Mouse (Mus musculus) heart, embryonic 11.5 days (tissue): ENCODE measurements at regions not wholly inside any gene's neighbourhood (a gene's known extent, or its start where the extent isn't known, plus 50 kb on each side); places are given as distances from the start of the nearest gene placed in this dataset.

Source experiments
- ATAC-seq: fragments of 200-750 bp; cut with Nextera tagmentation; replicated peaks from 2 replicates; pipeline ENCODE4 v1.8.0; 2017; ENCODE audit warnings: moderate library complexity; ENCODE audit not compliant: insufficient number of reproducible peaks, low FRiP score, low TSS enrichment
- H3K27ac ChIP-seq: fragments of 300-500 bp; sonication (generic); 2 replicates; pipeline ENCODE4 v1.5.1; 2014; ENCODE audit warnings: mild to moderate bottlenecking, low read depth, low read length
- H3K27me3 ChIP-seq: fragments of 300-500 bp; sonication (generic); 2 replicates; pipeline ENCODE4 v1.6.1; 2014; ENCODE audit warnings: mild to moderate bottlenecking, low read length, mixed read lengths; ENCODE audit not compliant: control insufficient read depth, insufficient read depth
- H3K36me3 ChIP-seq: fragments of 300-500 bp; sonication (generic); 2 replicates; pipeline ENCODE4 v1.6.1; 2014; ENCODE audit warnings: mild to moderate bottlenecking, low read length, moderate library complexity, mixed read lengths; ENCODE audit not compliant: control insufficient read depth, insufficient read depth
- H3K4me1 ChIP-seq: fragments of 300-500 bp; sonication (generic); 2 replicates; pipeline ENCODE4 v1.6.1; 2014; ENCODE audit warnings: low read length; ENCODE audit not compliant: control insufficient read depth, insufficient read depth
- H3K4me2 ChIP-seq: fragments of 300-500 bp; sonication (generic); 2 replicates; pipeline ENCODE4 v1.6.1; 2014; ENCODE audit warnings: mild to moderate bottlenecking, moderate library complexity
- H3K4me3 ChIP-seq: fragments of 300-500 bp; sonication (generic); 2 replicates; pipeline ENCODE4 v1.5.1; 2014; ENCODE audit warnings: low read depth, low read length
- H3K9ac ChIP-seq: fragments of 300-500 bp; sonication (generic); 2 replicates; pipeline ENCODE4 v1.6.1; 2014; ENCODE audit warnings: mild to moderate bottlenecking, low read depth, low read length, moderate library complexity
- H3K9me3 ChIP-seq: fragments of 300-500 bp; sonication (generic); replicated peaks from 2 replicates; pipeline ENCODE4 v1.6.1; 2016; ENCODE audit warnings: low read length; ENCODE audit not compliant: control insufficient read depth
- WGBS: fragments of 180-500 bp; shearing (Covaris S2); extraction: QIAGEN DNeasy Blood & Tissue Kit; methylation state at CpG from one replicate; pipeline ENCODE4 v1.1.7; 2014; ENCODE audit not compliant: insufficient replicate concordance; 5-methylcytosine and 5-hydroxymethylcytosine counted together

DNA sequence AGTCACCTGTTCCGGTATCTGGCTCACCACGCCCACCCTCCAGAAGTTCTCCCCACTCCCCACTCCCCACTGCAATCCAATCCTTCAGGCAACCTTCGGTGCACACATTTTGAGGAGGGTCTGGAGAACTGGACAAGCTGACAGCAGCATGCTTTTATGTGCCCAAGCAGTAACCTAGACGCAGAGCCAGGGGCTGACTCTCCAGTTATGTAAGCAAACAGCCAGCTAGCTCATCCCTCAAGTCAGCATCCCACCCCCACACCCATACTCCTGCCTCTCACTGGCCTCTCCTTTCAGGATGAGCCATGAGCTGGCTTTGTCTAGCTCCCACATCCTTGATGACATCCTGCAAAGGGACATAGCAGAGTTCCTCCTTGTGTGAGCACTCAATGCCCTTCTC lies 142.8 kb upstream of the Cadm1 start:
- H3K27ac ChIP-seq = no peak overlapping the region
- H3K36me3 ChIP-seq = no peaks in the 10 kb centered on the region
- 58% methylated on average over 4 of the region's 4 CpGs for whole genome bisulfite sequencing
- no peaks in the 10 kb centered on the region for H3K9me3 ChIP-seq
- ATAC-seq = no peak
- H3K4me3 ChIP-seq = no peak overlapping the region
- peaks cover 58% of the 10 kb centered on the region for H3K27me3 ChIP-seq
- no peak overlapping the region for H3K4me2 ChIP-seq
- H3K4me1 ChIP-seq = 0 out of 2 replicates have a peak, but pooled peaks cover 5% of the 10 kb centered on the region
- no peak overlapping the region for H3K9ac ChIP-seq

- no peaks in the 10 kb centered on the region for H3K9me3 ChIP-seq
- ATAC-seq = no peak
- H3K27me3 ChIP-seq = peaks cover 62% of the 10 kb centered on the region
- H3K27ac ChIP-seq = no peak overlapping the region
- 48% methylated on average over 8 of the region's 8 CpGs for WGBS
- no peak overlapping the region for H3K4me2 ChIP-seq
- H3K9ac ChIP-seq = no peak overlapping the region
- H3K4me3 ChIP-seq = no peak overlapping the region
- no peaks in the 10 kb centered on the region for H3K36me3 ChIP-seq
- 0 out of 2 replicates have a peak, but pooled peaks cover 5% of the 10 kb centered on the region for H3K4me1 ChIP-seq
Observed at GRCm38 (mm10) chr9:47387716-47388300, 142.2 kb upstream of the Cadm1 start.

DNA sequence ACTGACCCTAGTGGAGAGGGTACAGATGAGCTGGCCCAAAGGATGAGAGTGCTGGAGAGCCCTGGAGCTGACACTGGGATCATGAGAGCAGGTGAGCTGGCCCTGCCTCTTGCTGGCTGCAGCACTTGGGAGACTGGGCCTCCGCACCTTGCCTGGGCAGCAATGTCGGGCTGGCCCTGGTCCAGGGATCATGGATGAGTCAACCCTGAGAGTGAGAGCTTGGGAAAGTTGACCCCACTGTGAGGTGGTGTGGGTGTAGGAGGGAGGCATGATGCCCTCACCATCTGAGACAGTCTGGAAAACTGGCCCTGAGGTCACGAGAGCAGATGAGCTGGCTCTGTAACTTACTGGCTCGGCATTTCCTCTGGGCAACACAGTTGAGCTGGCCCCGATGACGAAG lies 140.1 kb upstream of the Cadm1 start:
- Histone ChIP-seq H3K27me3 (peaks cover 76% of the 10 kb centered on the region), H3K4me2 (no peak overlapping the region), H3K4me3 (no peak overlapping the region), H3K4me1 (no peaks in the 10 kb centered on the region), H3K27ac (no peak overlapping the region), H3K9ac (no peak overlapping the region), H3K9me3 (no peaks in the 10 kb centered on the region), H3K36me3 (no peaks in the 10 kb centered on the region)
- no peak for ATAC-seq
- WGBS = 87% methylated on average over 6 of the region's 6 CpGs

- H3K4me1 ChIP-seq = no peaks in the 10 kb centered on the region
- H3K36me3 ChIP-seq = no peaks in the 10 kb centered on the region
- no peak overlapping the region for H3K4me2 ChIP-seq
- peaks cover 73% of the 10 kb centered on the region for H3K27me3 ChIP-seq
- H3K9me3 ChIP-seq = no peaks in the 10 kb centered on the region
- 73% methylated on average over 5 of the region's 5 CpGs for WGBS
- no peak for ATAC-seq
- no peak overlapping the region for H3K9ac ChIP-seq
- no peak overlapping the region for H3K4me3 ChIP-seq
- H3K27ac ChIP-seq = no peak overlapping the region
Observed at GRCm38 (mm10) chr9:47391669-47392068, 138.3 kb upstream of the Cadm1 start.

- Histone ChIP-seq H3K27ac (no peak overlapping the region), H3K27me3 (peaks cover 78% of the 10 kb centered on the region), H3K36me3 (no peaks in the 10 kb centered on the region), H3K9me3 (no peaks in the 10 kb centered on the region), H3K9ac (no peak overlapping the region), H3K4me1 (peaks cover 7% of the 10 kb centered on the region; the same call in 1 of the 2 replicates), H3K4me3 (no peak overlapping the region), H3K4me2 (no peak overlapping the region)
- WGBS = 6% methylated on average over 2 of the region's 2 CpGs
- ATAC-seq = no peak
Observed at GRCm38 (mm10) chr9:47399598-47399997, 130.4 kb upstream of the Cadm1 start.

GRCm38 (mm10) chr9:47400117-47400823 lies 129.7 kb upstream of the Cadm1 start:
- Histone ChIP-seq H3K4me2 (no peak overlapping the region), H3K36me3 (no peaks in the 10 kb centered on the region), H3K9me3 (no peaks in the 10 kb centered on the region), H3K27me3 (peaks cover 78% of the 10 kb centered on the region), H3K4me1 (peaks cover 7% of the 10 kb centered on the region; the same call in 1 of the 2 replicates), H3K4me3 (no peak overlapping the region), H3K9ac (no peak overlapping the region), H3K27ac (no peak overlapping the region)
- ATAC-seq = no peak
- WGBS = 22% methylated on average over 7 of the region's 7 CpGs

GRCm38 (mm10) chr9:47401511-47401910 lies 128.5 kb upstream of the Cadm1 start:
- peaks cover 15% of the 10 kb centered on the region for H3K4me1 ChIP-seq
- no peak for ATAC-seq
- no peaks in the 10 kb centered on the region for H3K9me3 ChIP-seq
- H3K9ac ChIP-seq = no peak overlapping the region
- no peak overlapping the region for H3K4me2 ChIP-seq
- WGBS = 75% methylated on average over 11 of the region's 11 CpGs
- no peak overlapping the region for H3K4me3 ChIP-seq
- H3K36me3 ChIP-seq = no peaks in the 10 kb centered on the region
- peaks cover 84% of the 10 kb centered on the region for H3K27me3 ChIP-seq
- H3K27ac ChIP-seq = no peak overlapping the region

GRCm38 (mm10) chr9:47403317-47403716 lies 126.7 kb upstream of the Cadm1 start:
- peaks cover 23% of the 10 kb centered on the region for H3K4me1 ChIP-seq
- no peak overlapping the region for H3K4me3 ChIP-seq
- no peak overlapping the region for H3K4me2 ChIP-seq
- H3K9me3 ChIP-seq = no peaks in the 10 kb centered on the region
- WGBS = 64% methylated on average over 11 of the region's 11 CpGs
- ATAC-seq = no peak
- peaks cover 79% of the 10 kb centered on the region for H3K27me3 ChIP-seq
- H3K9ac ChIP-seq = no peak overlapping the region
- no peak overlapping the region for H3K27ac ChIP-seq
- no peaks in the 10 kb centered on the region for H3K36me3 ChIP-seq

DNA sequence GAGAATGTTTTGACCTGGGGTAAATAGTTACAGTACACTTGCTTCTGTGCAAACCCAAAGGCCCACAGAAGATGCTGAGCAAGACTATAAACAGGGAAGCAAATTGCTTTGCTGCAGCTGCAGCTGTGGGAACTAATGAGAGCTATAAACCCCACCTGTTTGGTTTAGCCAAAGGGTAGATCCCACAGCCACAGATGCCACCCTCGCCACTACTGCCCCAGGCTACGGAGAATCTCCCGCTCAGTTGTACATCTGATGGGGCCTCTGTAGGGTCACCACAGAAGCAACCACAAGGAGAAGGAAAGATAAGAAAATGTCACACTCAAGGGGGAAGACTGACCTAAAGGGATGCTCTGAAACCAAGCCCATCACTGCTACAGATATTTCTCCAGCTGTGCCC lies 125.2 kb upstream of the Cadm1 start:
- Histone ChIP-seq H3K27ac (no peak overlapping the region), H3K4me1 (peaks cover 23% of the 10 kb centered on the region), H3K4me3 (no peak overlapping the region), H3K9me3 (no peaks in the 10 kb centered on the region), H3K27me3 (peaks cover 82% of the 10 kb centered on the region), H3K36me3 (no peaks in the 10 kb centered on the region), H3K9ac (no peak overlapping the region), H3K4me2 (no peak overlapping the region)
- 64% methylated on average over 3 of the region's 3 CpGs for WGBS
- ATAC-seq = no peak
